ENCODE assay signal across 16 mouse cellular contexts in genomic region chr6:120790153-120790552, GRCm38 (mm10). TPM values are rescaled to one million over a fixed set of nuclear protein-coding genes. Genes with fewer than 3 reads are reported as not detected.
DNase-seq lines count a peak whose midpoint lies in the region; ATAC-seq and TF ChIP-seq lines count a peak whose summit lies in the region.
"Had no signal": no experiment of that assay in that cellular context is flagged by ENCODE, and none has a peak within 500 bp of the region (broad histone marks: within the 10 kb centered on the region; RNA-seq: fewer than 3 reads in every experiment).

No protein-coding gene starts in this region.

- no peak overlapping the region for H3K27ac ChIP-seq in intestine, embryonic 15.5 days
- H3K27ac ChIP-seq in intestine, postnatal 0 days (ENCODE audit: low read depth, low read length) = no peak overlapping the region
- H3K27ac ChIP-seq in liver, embryonic 11.5 days (ENCODE audit: low read depth, low read length) = 0 out of 2 replicates have a peak overlapping the region, but pooled peaks have one; percentile 22
- H3K27ac ChIP-seq in stomach, embryonic 16.5 days (ENCODE audit: low read length) = no peak overlapping the region
- H3K27ac ChIP-seq: hindbrain, embryonic 10.5 days; limb, embryonic 12.5 days; midbrain, embryonic 15.5 days had no signal

- H3K4me2 ChIP-seq in intestine, embryonic 15.5 days (replicated peaks) = no peak overlapping the region
- H3K4me2 ChIP-seq in intestine, postnatal 0 days (replicated peaks; ENCODE audit: low read depth) = no peak overlapping the region
- H3K4me2 ChIP-seq in liver, embryonic 11.5 days = no peak overlapping the region
- H3K4me2 ChIP-seq in stomach, embryonic 16.5 days (ENCODE audit: low read depth, low read length) = no peak overlapping the region
- H3K4me2 ChIP-seq: limb, embryonic 12.5 days; midbrain, embryonic 15.5 days had no signal

- H3K36me3 ChIP-seq in intestine, embryonic 15.5 days = peaks cover 13% of the 10 kb centered on the region
- peaks cover 37% of the 10 kb centered on the region for H3K36me3 ChIP-seq in intestine, postnatal 0 days (ENCODE audit: control insufficient read depth, insufficient read depth)
- peaks cover 15% of the 10 kb centered on the region for H3K36me3 ChIP-seq in liver, embryonic 11.5 days (ENCODE audit: control insufficient read depth, insufficient read depth, low read length)
- peaks cover 18% of the 10 kb centered on the region for H3K36me3 ChIP-seq in stomach, embryonic 16.5 days (ENCODE audit: control insufficient read depth, insufficient read depth, low read length)

- 85% methylated on average over 11 of the region's 11 CpGs for WGBS in intestine, embryonic 15.5 days
- 94% methylated on average over 10 of the region's 11 CpGs for WGBS in intestine, postnatal 0 days
- WGBS in liver, embryonic 11.5 days = 69% methylated on average over 10 of the region's 11 CpGs
- WGBS in stomach, embryonic 16.5 days = 81% methylated on average over 11 of the region's 11 CpGs

- H3K4me1 ChIP-seq in intestine, embryonic 15.5 days (replicated peaks) = no peaks in the 10 kb centered on the region
- no peaks in the 10 kb centered on the region for H3K4me1 ChIP-seq in intestine, postnatal 0 days (replicated peaks; ENCODE audit: control insufficient read depth, insufficient read depth, low read length)
- peaks cover 16% of the 10 kb centered on the region for H3K4me1 ChIP-seq in liver, embryonic 11.5 days (replicated peaks; ENCODE audit: control insufficient read depth, insufficient read depth, low read length)
- no peaks in the 10 kb centered on the region for H3K4me1 ChIP-seq in stomach, embryonic 16.5 days (ENCODE audit: control insufficient read depth, insufficient read depth, low read length)
- H3K4me1 ChIP-seq: midbrain, embryonic 15.5 days had no signal

- peak; percentile 43 for DNase-seq in ZHBTc4 (ENCODE audit: low read depth, low spot score)
- DNase-seq in liver, embryonic 11.5 days (ENCODE audit: low spot score) = no peak
- no peak for DNase-seq in urinary bladder, postnatal 36 days (ENCODE audit: low spot score in 2 of 2)
- DNase-seq in left cerebral cortex, postnatal 14 days (ENCODE audit: low spot score in 2 of 2) = no peak
- DNase-seq: cerebellum, adult 18-20 months; embryo, embryonic 11 days; heart, adult 18-20 months; kidney, adult 11 months had no signal

- 0 out of 2 replicates have a peak, but pooled peaks have one; percentile 48 for ATAC-seq in intestine, embryonic 15.5 days
- ATAC-seq in intestine, postnatal 0 days = no peak
- peak; percentile 85 for ATAC-seq in liver, embryonic 11.5 days (replicated peaks; ENCODE audit: low FRiP score)
- ATAC-seq in stomach, embryonic 16.5 days (ENCODE audit: insufficient read depth, low FRiP score) = peak; percentile 28; the same call in 1 of the 2 replicates
- ATAC-seq: midbrain, embryonic 15.5 days had no signal

- no peaks in the 10 kb centered on the region for H3K27me3 ChIP-seq in intestine, embryonic 15.5 days (replicated peaks)
- no peaks in the 10 kb centered on the region for H3K27me3 ChIP-seq in intestine, postnatal 0 days (replicated peaks; ENCODE audit: control insufficient read depth, insufficient read depth, low read length)
- no peaks in the 10 kb centered on the region for H3K27me3 ChIP-seq in liver, embryonic 11.5 days (replicated peaks; ENCODE audit: control insufficient read depth, insufficient read depth, low read length)
- no peaks in the 10 kb centered on the region for H3K27me3 ChIP-seq in stomach, embryonic 16.5 days (ENCODE audit: control insufficient read depth, insufficient read depth, low read length)
- H3K27me3 ChIP-seq: CH12.LX; limb, embryonic 12.5 days; midbrain, embryonic 15.5 days had no signal

- intact Hi-C loops in left cerebral cortex, postnatal 14 days (cut with DNase I) = no loop called here

- no peaks in the 10 kb centered on the region for H3K9me3 ChIP-seq in intestine, embryonic 15.5 days
- no peaks in the 10 kb centered on the region for H3K9me3 ChIP-seq in intestine, postnatal 0 days (ENCODE audit: control insufficient read depth)
- no peaks in the 10 kb centered on the region for H3K9me3 ChIP-seq in liver, embryonic 11.5 days (ENCODE audit: control insufficient read depth, low read length)
- H3K9me3 ChIP-seq in stomach, embryonic 16.5 days (replicated peaks; ENCODE audit: control insufficient read depth, low read length) = no peaks in the 10 kb centered on the region
- H3K9me3 ChIP-seq: hindbrain, embryonic 10.5 days; limb, embryonic 12.5 days; midbrain, embryonic 15.5 days had no signal

- no peak overlapping the region for H3K4me3 ChIP-seq in intestine, embryonic 15.5 days (replicated peaks)
- no peak overlapping the region for H3K4me3 ChIP-seq in intestine, postnatal 0 days (ENCODE audit: low read depth, low read length)
- no peak overlapping the region for H3K4me3 ChIP-seq in liver, embryonic 11.5 days (ENCODE audit: low read depth, low read length)
- H3K4me3 ChIP-seq in stomach, embryonic 16.5 days (replicated peaks; ENCODE audit: low read length) = no peak overlapping the region
- H3K4me3 ChIP-seq: erythroblast, embryonic 14.5 days; hindbrain, embryonic 10.5 days; limb, embryonic 12.5 days; midbrain, embryonic 15.5 days had no signal

- TF ChIP-seq CTCF in intestine, postnatal 0 days (IDR thresholded peaks at IDR 0.05; ENCODE audit: low read depth) = no peak

- no peak overlapping the region for H3K9ac ChIP-seq in intestine, embryonic 15.5 days
- H3K9ac ChIP-seq in intestine, postnatal 0 days (ENCODE audit: low read depth, low read length) = no peak overlapping the region
- no peak overlapping the region for H3K9ac ChIP-seq in liver, embryonic 11.5 days (ENCODE audit: low read depth, low read length)
- H3K9ac ChIP-seq in stomach, embryonic 16.5 days (ENCODE audit: low read length) = no peak overlapping the region
- H3K9ac ChIP-seq: limb, embryonic 12.5 days; midbrain, embryonic 15.5 days had no signal

RNA-seq across cellular contexts. Expression of gene Slc25a18, which starts 16.8 kb away (rescaled TPM):
- 0.09 and 0.10 TPM in 2 replicates for polyA plus RNA-seq in intestine, embryonic 15.5 days (2015; fragmentation: Nextera tagmentation; extraction: Ambion mirVana)
- not detected in 2 replicates for polyA plus RNA-seq in intestine, postnatal 0 days (2015; fragmentation: Nextera tagmentation; extraction: Ambion mirVana)
- 0.08 TPM in 1 of 2 replicates, not detected in the other for polyA plus RNA-seq in liver, embryonic 11.5 days (2014; fragmentation: Nextera tagmentation; extraction: Ambion mirVana)
- polyA plus RNA-seq in stomach, embryonic 16.5 days (2015; fragmentation: Nextera tagmentation; extraction: Ambion mirVana) = 0.09 and 0.19 TPM in 2 replicates
- total RNA-seq in left cerebral cortex, postnatal 14 days (2021) = 10 to 100 TPM; 46.9 to 50.1 TPM
- polyA plus RNA-seq: limb, embryonic 12.5 days had no signal

RNA-seq across cellular contexts. Expression of gene Atp6v1e1, which starts 32.4 kb away (rescaled TPM):
- 150 and 155 TPM in 2 replicates for polyA plus RNA-seq in intestine, embryonic 15.5 days (2015; fragmentation: Nextera tagmentation; extraction: Ambion mirVana)
- polyA plus RNA-seq in intestine, postnatal 0 days (2015; fragmentation: Nextera tagmentation; extraction: Ambion mirVana) = 297 and 300 TPM in 2 replicates
- 160 and 164 TPM in 2 replicates for polyA plus RNA-seq in liver, embryonic 11.5 days (2014; fragmentation: Nextera tagmentation; extraction: Ambion mirVana)
- 163 and 173 TPM in 2 replicates for polyA plus RNA-seq in stomach, embryonic 16.5 days (2015; fragmentation: Nextera tagmentation; extraction: Ambion mirVana)
- total RNA-seq in left cerebral cortex, postnatal 14 days (2021) = 100 to 1,000 TPM; 515 to 524 TPM

RNA-seq across cellular contexts. Expression of gene Bcl2l13, which starts 45.9 kb away (rescaled TPM):
- polyA plus RNA-seq in intestine, embryonic 15.5 days (2015; fragmentation: Nextera tagmentation; extraction: Ambion mirVana) = 24.1 and 25.7 TPM in 2 replicates
- polyA plus RNA-seq in intestine, postnatal 0 days (2015; fragmentation: Nextera tagmentation; extraction: Ambion mirVana) = 9.4 and 9.9 TPM in 2 replicates
- polyA plus RNA-seq in liver, embryonic 11.5 days (2014; fragmentation: Nextera tagmentation; extraction: Ambion mirVana) = 52.3 and 66.2 TPM in 2 replicates
- 27.9 and 29.6 TPM in 2 replicates for polyA plus RNA-seq in stomach, embryonic 16.5 days (2015; fragmentation: Nextera tagmentation; extraction: Ambion mirVana)
- total RNA-seq in left cerebral cortex, postnatal 14 days (2021) = 10 to 100 TPM; 41.8 to 44.5 TPM
